Mouse (Mus musculus): ENCODE data around the gene Cbfb.

DNA sequence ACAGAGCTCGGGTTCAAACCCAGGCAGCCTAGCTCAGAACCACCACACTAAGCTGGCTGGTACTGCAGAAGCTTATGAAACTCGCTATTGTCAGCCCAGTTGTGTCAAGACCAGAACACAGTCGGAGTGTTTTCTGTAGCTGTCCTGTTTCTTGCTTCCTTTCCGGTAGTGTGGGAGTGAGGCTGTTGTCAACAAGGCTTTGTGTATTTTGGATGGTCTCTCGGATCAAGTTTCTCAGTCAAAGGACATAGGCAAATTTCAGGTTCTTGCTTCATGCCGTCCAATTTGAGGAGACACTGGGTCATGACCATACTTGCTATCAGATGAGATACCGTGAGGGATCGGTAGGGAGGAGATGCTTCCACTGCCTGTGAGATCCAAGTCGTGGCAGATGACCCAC is 40.6 kb upstream of the Cbfb start:
- TF ChIP-seq GATA1 (IDR thresholded peaks at IDR 0.05; ENCODE audit: low read length) = no peak
- no peak for TF ChIP-seq TAL1 (IDR thresholded peaks at IDR 0.05; ENCODE audit: low read length)

Data from erythroblast, embryonic 14.5 days (primary cell).